8 mouse cellular contexts compared by ENCODE assay signal in the genomic region with DNA sequence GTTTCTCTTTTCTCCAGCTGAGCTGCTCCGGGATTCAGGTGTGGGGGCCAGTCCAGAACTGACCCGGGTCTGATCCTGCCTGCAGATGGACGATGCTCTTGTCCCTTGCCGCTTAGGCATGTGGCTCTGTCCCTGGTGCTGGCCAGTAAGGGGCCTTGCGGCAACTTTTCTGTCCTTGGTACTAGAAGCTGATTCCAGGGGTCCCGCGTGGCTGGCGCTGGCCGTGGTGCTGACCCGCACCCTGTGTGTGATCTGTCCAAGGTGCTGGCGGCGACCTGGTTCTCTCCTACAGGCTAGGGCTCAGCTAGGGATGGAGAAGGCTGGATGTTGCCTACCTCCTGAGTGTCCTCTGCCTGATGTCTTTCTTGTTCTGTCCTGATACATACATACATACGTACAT. TPM values are rescaled to one million over a fixed set of nuclear protein-coding genes. Genes with fewer than 3 reads are reported as not detected.
A peak's percentile ranks its signal among the peaks of the same experiment; 100 is the strongest.
DNase-seq lines count a peak whose midpoint lies in the region; ATAC-seq lines count a peak whose summit lies in the region.

No protein-coding gene starts in this region.

- peaks cover 53% of the 10 kb centered on the region for H3K36me3 ChIP-seq in heart, embryonic 14.5 days (ENCODE audit: control insufficient read depth, insufficient read depth, low read length)

- WGBS in heart, embryonic 14.5 days = 17% methylated on average over 13 of the region's 13 CpGs

- H3K27ac ChIP-seq in heart, embryonic 14.5 days (replicated peaks in 1 of 2; ENCODE audit: control insufficient read depth in 1 of 2, insufficient read depth in 1 of 2, low read depth in 2 of 2, low read length in 2 of 2) = no peak overlapping the region

- H3K4me2 ChIP-seq in heart, embryonic 14.5 days (ENCODE audit: low read length) = no peak overlapping the region

- no peak overlapping the region for H3K4me3 ChIP-seq in heart, embryonic 14.5 days (ENCODE audit: control insufficient read depth in 1 of 2, insufficient read depth in 1 of 2, low read depth in 1 of 2, low read length in 2 of 2)

- no peaks in the 10 kb centered on the region for H3K4me1 ChIP-seq in heart, embryonic 14.5 days (ENCODE audit: control insufficient read depth in 2 of 2, insufficient read depth in 2 of 2, low read length in 2 of 2)

- no peak for DNase-seq in heart, adult 8-10 months (ENCODE audit: low spot score)
- peak; percentile 78 for DNase-seq in Muller cell, postnatal 12 days (ENCODE audit: inconsistent ontology term)
- DNase-seq in lung, postnatal 10 days = peak; percentile 74
- no peak for DNase-seq in layer of hippocampus, adult 9-11 months
- no peak for DNase-seq in gastrocnemius, adult 18-20 months (ENCODE audit: low spot score)
- DNase-seq in B cell, adult 2 months = no peak

- H3K27me3 ChIP-seq in heart, embryonic 14.5 days (ENCODE audit: control insufficient read depth, insufficient read depth, low read length) = no peaks in the 10 kb centered on the region

- no peak overlapping the region for H3K9ac ChIP-seq in heart, embryonic 14.5 days (ENCODE audit: low read length)

- ATAC-seq in heart, embryonic 14.5 days (ENCODE audit: insufficient number of reproducible peaks, insufficient read depth, low FRiP score, low read depth) = peak; percentile 24; the same call in 1 of the 2 replicates
- ATAC-seq in granulocyte monocyte progenitor cell, adult 5-6 weeks (replicated peaks; ENCODE audit: poor library complexity, severe bottlenecking) = peak; percentile 78

- no peaks in the 10 kb centered on the region for H3K9me3 ChIP-seq in heart, embryonic 14.5 days (ENCODE audit: control insufficient read depth, low read length)

RNA-seq across cellular contexts. Expression of gene Tas1r3, which starts 3.8 kb away (rescaled TPM):
- 0.09 and 0.12 TPM in 2 replicates for polyA plus RNA-seq in heart, embryonic 14.5 days (2014; fragmentation: Nextera tagmentation; extraction: Ambion mirVana)
- under 1 TPM; 0.17 to 0.19 (median 0.19) TPM for total RNA-seq in heart, adult 8-10 months (2022)
- 1.5 TPM in 1 of 2 replicates, not detected in the other for total RNA-seq in granulocyte monocyte progenitor cell, adult 5-6 weeks (2014; fragmentation: Nextera tagmentation)
- 0.30 and 0.93 TPM in 2 replicates for total RNA-seq in granulocyte monocyte progenitor cell, adult 5-6 weeks (2017)
- under 1 TPM; 0.09 to 0.12 TPM for total RNA-seq in gastrocnemius, adult 18-20 months (2021)

RNA-seq across cellular contexts. Expression of gene Cptp, which starts 9.9 kb away (rescaled TPM):
- 10.9 and 11.0 TPM in 2 replicates for polyA plus RNA-seq in heart, embryonic 14.5 days (2014; fragmentation: Nextera tagmentation; extraction: Ambion mirVana)
- total RNA-seq in heart, adult 8-10 months (2022) = 1 to 10 TPM; 7.3 to 9.9 (median 8.6) TPM
- 9.4 and 16.7 TPM in 2 replicates for total RNA-seq in granulocyte monocyte progenitor cell, adult 5-6 weeks (2014; fragmentation: Nextera tagmentation)
- total RNA-seq in granulocyte monocyte progenitor cell, adult 5-6 weeks (2017) = 7.0 and 7.8 TPM in 2 replicates
- 10 to 100 TPM; 13.0 to 16.2 TPM for total RNA-seq in gastrocnemius, adult 18-20 months (2021)

RNA-seq across cellular contexts. Expression of gene Ints11, which starts 10.0 kb away (rescaled TPM):
- 36.0 and 38.5 TPM in 2 replicates for polyA plus RNA-seq in heart, embryonic 14.5 days (2014; fragmentation: Nextera tagmentation; extraction: Ambion mirVana)
- total RNA-seq in heart, adult 8-10 months (2022) = 10 to 100 TPM; 13.9 to 14.5 (median 14.1) TPM
- 49.0 and 64.7 TPM in 2 replicates for total RNA-seq in granulocyte monocyte progenitor cell, adult 5-6 weeks (2014; fragmentation: Nextera tagmentation)
- 34.7 and 37.9 TPM in 2 replicates for total RNA-seq in granulocyte monocyte progenitor cell, adult 5-6 weeks (2017)
- 10 to 100 TPM; 13.9 to 14.0 TPM for total RNA-seq in gastrocnemius, adult 18-20 months (2021)

RNA-seq across cellular contexts. Expression of gene Dvl1, which starts 12.1 kb away (rescaled TPM):
- polyA plus RNA-seq in heart, embryonic 14.5 days (2014; fragmentation: Nextera tagmentation; extraction: Ambion mirVana) = 9.1 and 10.9 TPM in 2 replicates
- total RNA-seq in heart, adult 8-10 months (2022) = 10 to 100 TPM; 41.3 to 50.7 (median 49.8) TPM
- total RNA-seq in granulocyte monocyte progenitor cell, adult 5-6 weeks (2014; fragmentation: Nextera tagmentation) = 10.1 and 20.3 TPM in 2 replicates
- total RNA-seq in granulocyte monocyte progenitor cell, adult 5-6 weeks (2017) = 12.4 and 21.6 TPM in 2 replicates
- total RNA-seq in gastrocnemius, adult 18-20 months (2021) = 100 to 1,000 TPM; 104 to 106 TPM

RNA-seq across cellular contexts. Expression of gene Mxra8, which starts 19.8 kb away (rescaled TPM):
- polyA plus RNA-seq in heart, embryonic 14.5 days (2014; fragmentation: Nextera tagmentation; extraction: Ambion mirVana) = 55.5 and 75.6 TPM in 2 replicates
- 10 to 100 TPM; 19.7 to 30.4 (median 24.4) TPM for total RNA-seq in heart, adult 8-10 months (2022)
- total RNA-seq in granulocyte monocyte progenitor cell, adult 5-6 weeks (2014; fragmentation: Nextera tagmentation) = 0.39 TPM in 1 of 2 replicates, not detected in the other
- not detected in 2 replicates for total RNA-seq in granulocyte monocyte progenitor cell, adult 5-6 weeks (2017)
- 10 to 100 TPM; 25.0 to 29.7 TPM for total RNA-seq in gastrocnemius, adult 18-20 months (2021)

Comparison
In these comparisons a context has a peak if more than half of its experiments do, and no peak if none do; other contexts are left out.
1. DNase-seq: peak in Muller cell, postnatal 12 days (single experiment) and lung, postnatal 10 days (single experiment); none in heart, adult 8-10 months (single experiment), layer of hippocampus, adult 9-11 months (single experiment), gastrocnemius, adult 18-20 months (single experiment) and B cell, adult 2 months (0 of 2).